Mouse (Mus musculus) midbrain, embryonic 12.5 days (tissue): ENCODE measurements around the gene Glrp1. TPM values are rescaled to one million over a fixed set of nuclear protein-coding genes. Genes with fewer than 3 reads are reported as not detected.

Experiments
- ATAC-seq: fragments of 200-750 bp; cut with Nextera tagmentation; 2 replicates; pipeline ENCODE4 v1.8.0; 2017; ENCODE audit warnings: low read depth, moderate TSS enrichment, moderate library complexity; ENCODE audit not compliant: low FRiP score
- H3K27ac ChIP-seq: fragments of 300-500 bp; sonication (generic); replicated peaks from 2 replicates; pipeline ENCODE4 v1.5.1; 2016; ENCODE audit warnings: mild to moderate bottlenecking
- H3K27me3 ChIP-seq: fragments of 300-500 bp; sonication (generic); 2 replicates; pipeline ENCODE4 v1.6.1; 2016; ENCODE audit warnings: mild to moderate bottlenecking
- H3K36me3 ChIP-seq: fragments of 300-500 bp; sonication (generic); 2 replicates; pipeline ENCODE4 v1.6.1; 2016
- H3K4me1 ChIP-seq: fragments of 300-500 bp; sonication (generic); 2 replicates; pipeline ENCODE4 v1.6.1; 2016
- H3K4me2 ChIP-seq: fragments of 300-500 bp; sonication (generic); replicated peaks from 2 replicates; pipeline ENCODE4 v1.6.1; 2016; ENCODE audit warnings: mild to moderate bottlenecking, moderate library complexity
- H3K4me3 ChIP-seq: fragments of 300-500 bp; sonication (generic); 2 replicates; pipeline ENCODE4 v1.5.1; 2016; ENCODE audit warnings: mild to moderate bottlenecking
- H3K9ac ChIP-seq: fragments of 300-500 bp; sonication (generic); replicated peaks from 2 replicates; pipeline ENCODE4 v1.6.1; 2016; ENCODE audit warnings: mild to moderate bottlenecking, moderate library complexity
- H3K9me3 ChIP-seq: fragments of 300-500 bp; sonication (generic); 2 replicates; pipeline ENCODE4 v1.6.1; 2016; ENCODE audit warnings: mild to moderate bottlenecking
- WGBS: fragments of 180-500 bp; shearing (Covaris S2); methylation state at CpG from one replicate; pipeline ENCODE4 v1.1.7; 2016; 5-methylcytosine and 5-hydroxymethylcytosine counted together
- polyA plus RNA-seq: library from polyadenylated mRNA; unstranded; fragments of >200 nt; fragmentation: Nextera tagmentation; extraction: Ambion mirVana; gene quantifications from 2 replicates; pipeline ENCODE4 v1.2.1, GENCODE M21; 2016

Glrp1 gene
- polyA plus RNA-seq, 1 experiment from 2014 or later, result not detected

DNA sequence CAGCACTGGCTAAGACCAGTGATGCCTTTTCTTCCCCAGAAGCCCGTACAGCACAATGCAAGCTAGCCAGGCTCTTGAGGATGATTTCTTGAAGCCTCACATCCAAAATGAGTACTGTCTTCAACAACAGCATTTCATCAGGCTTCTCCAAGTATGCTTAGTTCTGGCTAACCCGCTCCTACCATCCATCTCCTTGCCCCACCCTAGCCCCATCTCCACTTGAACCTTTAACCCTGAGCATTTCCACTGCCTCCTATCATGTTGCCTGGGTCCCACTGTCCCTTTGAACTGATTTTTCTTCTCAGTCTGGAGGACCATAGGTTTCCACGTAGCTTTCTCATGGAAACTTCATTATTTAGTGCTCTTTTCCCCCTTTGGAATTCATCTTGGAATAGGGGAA, 17.5 kb downstream of the Glrp1 start:
- Histone ChIP-seq H3K4me1 (no peaks in the 10 kb centered on the region), H3K4me2 (no peak overlapping the region), H3K4me3 (no peak overlapping the region), H3K27me3 (no peaks in the 10 kb centered on the region), H3K27ac (no peak overlapping the region), H3K36me3 (no peaks in the 10 kb centered on the region), H3K9ac (no peak overlapping the region), H3K9me3 (no peaks in the 10 kb centered on the region)
- 87% methylated on average over 3 of the region's 3 CpGs for WGBS
- no peak for ATAC-seq

DNA sequence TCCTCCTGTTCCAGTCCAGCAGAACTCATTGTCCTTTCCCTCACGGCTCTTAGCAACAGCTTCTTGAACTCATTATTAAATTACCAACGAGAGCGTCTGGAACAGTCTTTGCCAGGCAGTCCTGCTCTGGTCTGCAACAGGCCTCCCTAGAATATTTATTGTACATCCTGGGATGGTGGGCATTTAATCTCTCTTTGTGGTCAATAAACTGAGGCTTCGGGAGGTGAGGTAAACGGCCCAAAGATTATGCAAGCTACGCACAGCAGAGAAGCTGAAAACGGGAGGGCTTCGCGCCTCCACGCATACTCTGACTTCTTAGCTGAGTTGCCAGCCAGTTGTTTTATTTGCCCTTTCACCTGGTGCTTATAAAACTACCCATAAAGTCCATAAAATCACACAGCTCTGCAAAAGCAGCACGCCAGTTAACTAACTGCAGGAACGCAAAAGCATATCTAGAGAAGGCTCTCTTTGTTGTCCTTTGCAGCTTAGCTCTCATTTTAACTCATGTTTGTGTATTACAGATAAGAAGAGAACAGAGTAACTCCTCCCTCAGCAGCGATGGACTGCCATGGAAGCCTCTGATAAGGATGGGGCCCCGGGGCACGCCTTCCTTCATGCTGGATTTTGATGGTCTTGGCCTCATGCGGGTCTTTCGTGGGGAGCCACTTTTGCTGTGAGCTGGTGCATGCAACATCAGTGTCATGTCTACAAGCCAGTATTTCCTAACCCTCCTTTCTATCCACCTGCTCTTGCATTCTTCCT, 18.1 kb downstream of the Glrp1 start:
- WGBS, result 74% methylated on average over 17 of the region's 17 CpGs
- Histone ChIP-seq H3K9me3 (no peaks in the 10 kb centered on the region), H3K27ac (no peak overlapping the region), H3K4me2 (no peak overlapping the region), H3K4me1 (no peaks in the 10 kb centered on the region), H3K27me3 (no peaks in the 10 kb centered on the region), H3K9ac (no peak overlapping the region), H3K4me3 (no peak overlapping the region), H3K36me3 (no peaks in the 10 kb centered on the region)
- ATAC-seq, result no peak

DNA sequence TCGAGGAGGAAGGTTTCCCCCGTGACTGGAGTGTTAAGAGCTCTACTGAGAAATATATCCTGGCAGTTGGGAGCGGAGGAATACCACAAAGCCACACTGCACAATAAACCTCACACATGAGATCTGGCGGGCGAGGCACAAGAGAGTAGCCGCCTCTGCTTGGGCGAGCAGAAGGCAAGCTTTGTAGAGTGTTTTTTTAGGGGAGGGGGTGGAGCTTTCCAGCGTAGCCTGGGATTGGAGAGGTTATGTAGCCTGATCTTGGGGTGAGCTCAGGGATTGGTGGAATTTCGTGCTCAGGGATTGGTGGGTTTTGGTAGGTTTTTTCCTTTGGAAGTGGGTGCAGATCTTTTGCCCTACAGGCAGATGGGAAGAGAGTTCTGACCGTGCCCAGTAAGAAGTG, 19.7 kb downstream of the Glrp1 start:
- Histone ChIP-seq H3K4me1 (no peaks in the 10 kb centered on the region), H3K9me3 (no peaks in the 10 kb centered on the region), H3K9ac (no peak overlapping the region), H3K36me3 (no peaks in the 10 kb centered on the region), H3K27ac (no peak overlapping the region), H3K4me3 (no peak overlapping the region), H3K4me2 (no peak overlapping the region), H3K27me3 (no peaks in the 10 kb centered on the region)
- ATAC-seq, result no peak
- WGBS, result 88% methylated on average over 10 of the region's 10 CpGs

DNA sequence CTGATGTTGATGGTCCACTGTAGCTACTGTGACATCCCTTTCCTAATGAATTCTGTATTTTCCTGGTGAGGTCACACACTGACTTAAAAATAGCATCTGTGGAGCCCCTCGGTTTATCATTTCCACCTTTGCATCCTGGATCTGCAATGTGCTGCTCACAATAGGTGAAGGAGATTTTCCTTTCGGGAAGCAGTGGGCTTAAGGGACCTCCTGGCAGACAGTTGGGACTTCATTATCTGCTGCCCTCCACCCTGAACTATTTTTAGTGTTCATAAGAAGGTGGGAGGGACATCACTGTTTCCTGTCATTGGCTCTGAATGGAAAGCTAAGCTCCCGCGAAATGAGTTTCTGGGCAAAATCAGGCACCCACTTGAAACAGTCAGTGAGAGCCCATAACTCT, 20.9 kb downstream of the Glrp1 start:
- WGBS, result 36% methylated on average over 4 of the region's 4 CpGs
- H3K4me1 ChIP-seq, result no peaks in the 10 kb centered on the region
- H3K9me3 ChIP-seq, result no peaks in the 10 kb centered on the region
- H3K9ac ChIP-seq, result no peak overlapping the region
- no peak for ATAC-seq
- H3K27ac ChIP-seq, result no peak overlapping the region
- no peaks in the 10 kb centered on the region for H3K27me3 ChIP-seq
- H3K36me3 ChIP-seq, result no peaks in the 10 kb centered on the region
- H3K4me3 ChIP-seq, result no peak overlapping the region
- H3K4me2 ChIP-seq, result no peak overlapping the region

DNA sequence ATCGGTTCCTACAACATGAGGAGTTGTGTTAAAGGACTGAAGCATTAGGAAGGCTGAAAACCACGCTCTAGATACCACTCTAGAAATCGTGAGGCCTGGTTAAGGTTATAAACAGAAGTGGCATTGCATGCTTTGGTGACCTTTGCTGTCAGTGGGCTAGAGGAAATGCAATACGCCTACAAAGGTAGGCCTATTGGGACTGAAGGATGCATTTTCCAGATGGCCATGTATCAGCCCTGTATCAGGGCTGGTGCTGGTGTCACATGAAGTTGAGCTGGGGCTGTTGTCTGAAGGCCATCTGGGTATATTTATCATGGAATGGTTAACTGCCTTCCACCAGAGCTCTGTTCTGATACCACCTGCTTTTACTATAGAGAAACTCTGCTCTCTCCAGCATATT, 23.5 kb downstream of the Glrp1 start:
- Histone ChIP-seq H3K4me1 (no peaks in the 10 kb centered on the region), H3K9me3 (no peaks in the 10 kb centered on the region), H3K4me3 (no peak overlapping the region), H3K27me3 (0 out of 2 replicates have a peak, but pooled peaks cover 6% of the 10 kb centered on the region), H3K36me3 (no peaks in the 10 kb centered on the region), H3K9ac (no peak overlapping the region), H3K27ac (no peak overlapping the region), H3K4me2 (no peak overlapping the region)
- ATAC-seq, result no peak
- WGBS, result 83% methylated on average over 4 of the region's 4 CpGs

DNA sequence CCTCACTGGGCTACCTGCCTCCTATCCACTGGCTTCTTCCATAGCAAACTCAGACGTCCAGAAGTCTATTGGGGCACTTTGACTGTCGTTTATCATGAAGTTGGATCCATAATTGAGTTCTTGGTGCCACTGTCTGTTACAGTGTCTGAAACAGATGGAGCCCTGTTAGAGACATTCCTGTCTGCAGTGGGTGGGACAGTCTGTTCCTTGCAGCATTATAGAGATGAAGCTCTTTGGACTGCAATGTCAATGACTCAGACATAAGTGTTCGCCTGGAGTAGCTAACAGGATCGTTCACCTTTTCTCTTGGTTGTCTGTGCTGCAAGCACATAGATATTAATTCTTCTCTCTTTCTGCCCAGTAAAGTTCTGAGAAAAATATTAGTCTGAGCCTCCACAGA, 25.8 kb downstream of the Glrp1 start:
- Histone ChIP-seq H3K9me3 (no peaks in the 10 kb centered on the region), H3K9ac (no peak overlapping the region), H3K4me1 (no peaks in the 10 kb centered on the region), H3K27ac (no peak overlapping the region), H3K4me2 (no peak overlapping the region), H3K27me3 (0 out of 2 replicates have a peak, but pooled peaks cover 9% of the 10 kb centered on the region), H3K4me3 (no peak overlapping the region), H3K36me3 (no peaks in the 10 kb centered on the region)
- no peak for ATAC-seq
- 85% methylated on average over 4 of the region's 4 CpGs for WGBS

DNA sequence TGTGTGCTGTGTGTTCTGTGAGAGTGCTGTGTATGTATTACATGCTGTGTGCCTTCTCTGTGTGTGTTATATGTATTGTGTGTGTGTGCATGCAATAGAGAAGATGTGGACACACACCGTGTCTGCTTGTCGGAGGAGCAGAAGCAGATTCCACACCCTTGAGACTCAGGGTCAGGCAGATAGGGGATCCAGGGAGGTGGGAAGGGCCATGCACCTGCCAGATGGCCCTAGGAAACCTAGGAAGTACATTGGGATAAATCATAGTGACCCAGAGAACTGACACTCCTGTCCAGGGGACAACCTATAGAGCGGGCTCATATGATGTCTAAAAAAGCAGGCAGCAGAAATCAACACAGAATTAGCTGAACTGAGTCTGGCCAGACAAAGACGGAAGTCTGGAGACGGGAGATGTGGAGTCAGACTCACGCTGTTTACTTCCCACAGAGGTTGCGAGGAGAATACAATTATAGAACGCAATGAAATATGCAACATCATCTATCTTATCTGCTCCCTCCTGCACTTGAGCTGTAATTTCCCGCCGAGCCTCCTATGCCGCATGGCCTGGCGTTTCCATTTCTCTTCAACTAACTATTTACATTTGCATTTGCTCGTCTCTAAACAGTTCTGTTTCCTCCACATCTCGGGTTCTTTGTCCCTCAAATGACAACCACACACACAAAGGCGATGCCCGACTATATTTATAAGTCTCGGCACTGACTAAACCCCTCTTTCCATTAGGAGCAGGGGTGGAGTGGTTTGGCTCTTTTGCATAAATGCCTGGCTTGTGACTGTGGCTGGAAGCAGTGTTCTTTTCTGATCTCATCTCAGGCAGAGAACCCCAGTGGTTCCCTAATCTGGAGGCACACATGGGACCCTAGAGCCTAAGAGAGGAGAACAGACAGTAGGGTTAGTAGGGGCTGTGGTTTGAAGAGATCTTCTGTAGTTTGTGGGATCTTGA, 27.4 kb downstream of the Glrp1 start:
- H3K9ac ChIP-seq, result no peak overlapping the region
- H3K27ac ChIP-seq, result no peak overlapping the region

DNA sequence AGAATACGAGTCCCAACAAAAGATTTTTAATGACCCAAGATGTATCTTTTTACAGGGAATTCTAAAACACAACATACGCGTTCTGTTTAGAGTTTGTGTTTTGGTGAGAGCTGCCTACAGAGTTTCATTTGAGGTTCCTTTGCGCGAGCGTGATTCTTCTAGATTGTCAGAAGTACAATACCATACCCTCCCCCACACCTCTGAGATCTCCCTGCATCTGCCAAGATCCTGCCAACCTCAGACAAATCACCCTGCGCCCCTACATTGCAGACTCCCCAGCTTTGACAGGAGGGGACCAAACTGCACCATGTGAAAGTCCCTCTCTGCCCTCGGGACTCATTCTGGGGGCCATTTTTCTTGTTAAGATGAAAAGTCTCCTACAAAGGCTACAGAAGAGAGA, 29.3 kb downstream of the Glrp1 start:
- Histone ChIP-seq H3K36me3 (no peaks in the 10 kb centered on the region), H3K4me2 (no peak overlapping the region), H3K27me3 (0 out of 2 replicates have a peak, but pooled peaks cover 9% of the 10 kb centered on the region), H3K4me1 (peaks cover 8% of the 10 kb centered on the region), H3K9me3 (no peaks in the 10 kb centered on the region), H3K4me3 (no peak overlapping the region), H3K27ac (no peak overlapping the region), H3K9ac (no peak overlapping the region)
- 87% methylated on average over 8 of the region's 8 CpGs for WGBS
- ATAC-seq, result no peak

More for the DNA sequence above, 27.4 kb downstream of the Glrp1 start:
- no peaks in the 10 kb centered on the region for H3K9me3 ChIP-seq
- no peaks in the 10 kb centered on the region for H3K36me3 ChIP-seq
- H3K4me3 ChIP-seq, result no peak overlapping the region
- H3K4me2 ChIP-seq, result no peak overlapping the region
- WGBS, result 73% methylated on average over 17 of the region's 17 CpGs
- peaks cover 8% of the 10 kb centered on the region for H3K4me1 ChIP-seq
- ATAC-seq, result no peak
- H3K27me3 ChIP-seq, result 0 out of 2 replicates have a peak, but pooled peaks cover 9% of the 10 kb centered on the region

DNA sequence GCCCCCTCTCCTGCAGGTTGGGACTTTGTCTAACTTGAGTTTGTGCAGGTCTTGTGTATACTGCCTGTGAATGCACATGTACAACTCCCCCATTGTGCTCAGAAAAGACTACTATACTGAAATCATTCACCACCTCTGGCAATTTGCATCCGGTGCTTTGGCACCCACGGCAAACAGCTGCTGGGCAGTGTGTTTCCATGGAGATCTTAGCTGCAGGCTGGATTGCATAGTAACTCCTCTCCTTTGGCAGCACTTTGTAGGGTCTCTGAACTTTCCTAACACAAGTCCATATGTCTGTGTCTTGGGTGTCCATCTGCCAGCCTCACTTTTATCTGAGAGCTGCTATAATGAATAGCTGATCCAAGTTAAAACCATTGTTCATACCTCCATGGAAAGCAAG, 31.7 kb downstream of the Glrp1 start:
- Histone ChIP-seq H3K9me3 (no peaks in the 10 kb centered on the region), H3K4me1 (peaks cover 8% of the 10 kb centered on the region), H3K4me3 (no peak overlapping the region), H3K27ac (no peak overlapping the region), H3K9ac (no peak overlapping the region), H3K36me3 (no peaks in the 10 kb centered on the region), H3K4me2 (no peak overlapping the region), H3K27me3 (0 out of 2 replicates have a peak, but pooled peaks cover 9% of the 10 kb centered on the region)
- 19% methylated on average over 2 of the region's 2 CpGs for WGBS
- ATAC-seq, result no peak; the same call in 1 of the 2 replicates

DNA sequence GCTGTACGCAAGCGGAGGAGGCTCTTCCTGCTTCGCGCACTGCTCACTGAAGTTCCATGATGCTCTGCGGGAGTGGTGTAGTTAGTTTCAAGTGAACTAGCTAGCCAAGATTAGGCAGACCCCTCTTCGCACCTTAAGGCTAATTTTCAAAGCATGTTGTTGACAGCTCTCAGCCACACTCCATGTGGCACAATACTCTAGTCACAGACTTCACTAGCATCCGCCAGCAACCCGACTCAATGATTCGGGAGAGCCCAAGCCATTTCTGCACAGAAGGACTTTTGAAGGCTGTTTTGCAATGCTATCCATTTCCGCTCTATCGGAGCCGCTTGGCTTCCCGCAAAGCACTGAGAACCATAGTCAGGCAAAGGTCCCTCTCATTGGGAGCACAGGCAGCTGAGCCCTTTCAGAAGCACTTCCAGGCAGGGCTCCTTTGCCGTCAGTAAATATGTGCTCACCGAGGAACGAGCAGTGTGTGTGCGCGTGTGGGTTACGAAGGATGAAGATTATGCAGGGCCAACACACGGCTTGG, 33.2 kb downstream of the Glrp1 start:
- no peak overlapping the region for H3K4me2 ChIP-seq
- ATAC-seq, result no peak
- no peak overlapping the region for H3K4me3 ChIP-seq
- H3K9me3 ChIP-seq, result no peaks in the 10 kb centered on the region
- H3K9ac ChIP-seq, result no peak overlapping the region
- H3K4me1 ChIP-seq, result peaks cover 14% of the 10 kb centered on the region
- H3K36me3 ChIP-seq, result no peaks in the 10 kb centered on the region
- 0 out of 2 replicates have a peak, but pooled peaks cover 3% of the 10 kb centered on the region for H3K27me3 ChIP-seq
- H3K27ac ChIP-seq, result no peak overlapping the region
- WGBS, result 92% methylated on average over 20 of the region's 20 CpGs

DNA sequence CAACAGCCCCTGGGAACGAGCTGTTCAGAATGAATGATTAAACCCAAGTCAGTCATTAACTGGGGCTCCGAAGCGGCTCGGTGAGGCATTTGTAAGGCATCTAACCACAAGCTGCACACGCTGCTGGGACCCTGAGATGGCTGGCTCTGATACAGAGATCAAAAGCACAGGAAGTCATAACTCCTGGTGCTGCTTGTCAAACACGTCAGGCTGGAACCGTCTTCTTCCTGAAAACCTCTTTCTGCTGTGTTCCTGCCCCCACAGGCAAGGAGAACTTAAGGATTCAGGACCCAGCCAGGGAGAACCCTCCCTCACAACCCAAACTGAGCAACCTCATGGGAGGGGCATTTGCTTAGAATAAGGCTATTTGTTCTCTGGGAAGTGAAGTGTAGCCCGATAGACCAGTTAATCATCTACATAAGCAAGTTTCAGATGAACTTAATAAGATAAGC, 34.3 kb downstream of the Glrp1 start:
- WGBS, result 57% methylated on average over 8 of the region's 8 CpGs
- 0 out of 2 replicates have a peak, but pooled peaks cover 6% of the 10 kb centered on the region for H3K27me3 ChIP-seq
- no peak overlapping the region for H3K27ac ChIP-seq
- H3K9ac ChIP-seq, result no peak overlapping the region
- no peak overlapping the region for H3K4me3 ChIP-seq
- H3K9me3 ChIP-seq, result no peaks in the 10 kb centered on the region
- no peak overlapping the region for H3K4me2 ChIP-seq
- no peaks in the 10 kb centered on the region for H3K36me3 ChIP-seq
- ATAC-seq, result no peak
- H3K4me1 ChIP-seq, result peaks cover 14% of the 10 kb centered on the region

DNA sequence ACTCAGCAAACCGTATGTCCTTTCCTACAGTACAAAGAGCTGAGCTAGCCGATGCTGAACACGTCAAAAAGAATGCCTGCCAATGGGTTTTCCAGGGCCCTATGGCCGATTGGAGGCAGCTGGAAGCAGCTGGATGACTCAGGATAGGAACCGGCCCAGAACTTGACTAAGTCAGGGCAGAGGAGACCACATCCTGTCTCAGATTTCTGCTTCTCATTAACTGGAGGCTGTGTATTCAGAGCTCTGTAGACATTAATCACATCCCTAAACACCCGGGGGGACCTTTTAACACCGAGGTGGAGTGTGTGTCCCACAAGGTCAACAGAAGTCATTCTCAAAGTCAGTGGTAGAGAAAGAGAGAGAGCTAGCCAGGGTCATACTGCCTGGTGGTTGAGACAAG, 35.3 kb downstream of the Glrp1 start:
- Histone ChIP-seq H3K36me3 (no peaks in the 10 kb centered on the region), H3K4me1 (peaks cover 14% of the 10 kb centered on the region), H3K9me3 (no peaks in the 10 kb centered on the region), H3K27me3 (0 out of 2 replicates have a peak, but pooled peaks cover 6% of the 10 kb centered on the region), H3K4me2 (no peak overlapping the region), H3K9ac (no peak overlapping the region), H3K27ac (no peak overlapping the region), H3K4me3 (no peak overlapping the region)
- ATAC-seq, result no peak
- 67% methylated on average over 7 of the region's 7 CpGs for WGBS
